Mouse (Mus musculus): ENCODE results near the gene Gm35549.

GRCm38 (mm10) chr9:122836790-122837189 is 7.0 kb downstream of the Gm35549 start:
- no peak for TF ChIP-seq CTCF (IDR thresholded peaks at IDR 0.05; ENCODE audit: low read depth)
- no peak for TF ChIP-seq EP300 (optimal IDR thresholded peaks at IDR 0.05)

Data from stomach, postnatal 0 days (tissue).